Mouse (Mus musculus): ENCODE measurements around the gene Gpld1.

Gene Gpld1

DNA sequence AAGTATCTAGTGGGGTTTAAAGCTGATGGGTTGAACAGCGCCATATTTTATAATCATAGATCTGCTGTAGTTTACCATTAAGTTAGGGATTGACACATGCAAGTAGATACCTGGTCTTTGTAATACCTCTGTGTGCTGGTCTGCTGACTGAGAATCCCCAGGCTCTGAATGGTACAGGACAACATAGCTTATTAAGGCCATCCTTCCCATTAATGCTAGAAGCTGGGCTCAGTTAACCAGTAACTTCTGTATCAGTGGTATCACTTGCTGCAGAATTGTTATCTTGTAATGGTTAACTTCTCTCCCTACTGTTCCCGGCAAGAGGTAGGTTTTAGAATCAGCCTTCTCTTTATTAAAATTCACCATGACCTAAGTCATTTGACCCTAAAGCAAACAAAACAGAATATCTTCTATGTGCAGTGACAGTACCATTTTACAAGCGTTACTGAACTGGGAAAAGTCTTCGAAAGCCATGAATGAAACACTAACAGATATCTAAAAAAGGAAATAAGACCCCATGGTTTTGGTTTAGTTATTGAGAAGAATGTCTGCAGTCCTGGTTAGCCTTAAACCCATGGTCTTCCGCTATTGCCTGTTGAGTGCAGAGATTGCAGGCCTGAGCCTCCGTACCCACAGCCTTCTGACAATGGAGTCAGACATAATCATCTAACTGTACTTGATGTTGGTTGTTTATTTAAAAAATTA is 83.6 kb downstream of the Gpld1 start:
- DNase-seq, result no peak

DNA sequence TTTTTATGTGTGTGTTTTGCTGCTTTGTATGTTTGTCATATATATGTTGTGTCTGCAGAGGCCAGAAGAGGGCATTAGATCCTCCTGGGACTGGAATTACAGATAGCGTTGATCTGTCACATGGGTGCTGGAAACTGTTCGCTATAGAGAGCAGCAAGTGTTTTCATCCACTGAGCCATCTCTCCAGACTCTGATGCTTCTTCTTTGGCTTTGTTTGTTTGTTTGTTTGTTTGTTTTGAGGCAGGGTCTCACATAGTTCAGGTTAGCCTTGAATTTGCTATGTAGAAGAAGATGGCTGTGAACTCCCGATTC is 84.1 kb downstream of the Gpld1 start:
- DNase-seq, result no peak

DNA sequence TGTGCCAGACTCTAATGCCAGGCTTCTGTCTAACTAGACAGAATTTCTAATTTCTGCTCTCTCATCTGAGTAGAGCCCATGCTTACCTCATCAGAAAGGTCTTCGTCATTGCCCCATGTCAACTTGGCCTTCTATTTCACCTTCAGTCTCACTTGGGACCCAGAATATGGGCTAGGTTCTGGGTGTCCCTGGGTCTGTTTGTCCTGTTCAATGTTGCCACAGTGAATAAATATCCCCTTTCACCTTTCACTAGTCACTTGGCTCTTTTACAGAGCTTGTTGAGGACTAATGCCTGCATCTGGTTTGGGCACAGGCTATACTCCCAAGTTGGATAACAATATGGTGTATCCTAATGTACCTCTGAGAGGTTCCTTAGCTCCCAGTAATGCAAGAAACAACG is 96.5 kb downstream of the Gpld1 start:
- no peak for DNase-seq

All from retina, postnatal 1 day (tissue).